In genomic region chr7:24761161-24761560, GRCm38 (mm10) we compare ENCODE assay signal across 34 mouse cellular contexts. TPM values are rescaled to one million over a fixed set of nuclear protein-coding genes. Genes with fewer than 3 reads are reported as not detected.
A peak's percentile ranks its signal among the peaks of the same experiment; 100 is the strongest.
DNase-seq lines count a peak whose midpoint lies in the region; ATAC-seq and TF ChIP-seq lines count a peak whose summit lies in the region.
"Had no signal": no experiment of that assay in that cellular context is flagged by ENCODE, and none has a peak within 500 bp of the region (broad histone marks: within the 10 kb centered on the region; RNA-seq: fewer than 3 reads in every experiment).

No protein-coding gene starts in this region.

- no peak for ATAC-seq in liver, embryonic 16.5 days (ENCODE audit: low read depth)
- peak; percentile 47 for ATAC-seq in granulocyte monocyte progenitor cell, adult 5-6 weeks (replicated peaks; ENCODE audit: poor library complexity, severe bottlenecking)
- ATAC-seq: activated CD4-positive, CD25-positive, alpha-beta regulatory T cell, adult 4 months; forebrain, embryonic 15.5 days; hindbrain, postnatal 0 days had no signal

- no peak for DNase-seq in liver
- DNase-seq in adrenal gland, adult 2 months: no peak
- no peak for DNase-seq in cerebellum, adult 18-20 months
- DNase-seq in layer of hippocampus, postnatal 25 days (ENCODE audit: extremely low spot score in 1 of 2, low spot score in 1 of 2): no peak
- DNase-seq: adrenal gland, postnatal 10 days; adrenal gland, postnatal 36 days; cerebellum, adult 11 months; cerebellum, adult 8-10 months; cerebellum, postnatal 10 days; cerebellum, postnatal 36 days; embryo, embryonic 11 days; gastrocnemius, postnatal 14 days; heart, adult 2 months; heart, postnatal 14 days; heart, postnatal 4 days had no signal

- H3K27me3 ChIP-seq in liver, embryonic 16.5 days (ENCODE audit: control insufficient read depth, insufficient read depth, low read depth, low read length): no peaks in the 10 kb centered on the region
- H3K27me3 ChIP-seq in small intestine, adult 2 months (ENCODE audit: control insufficient read depth, insufficient read depth, low read length): no peaks in the 10 kb centered on the region
- H3K27me3 ChIP-seq: embryonic facial prominence, embryonic 13.5 days; forebrain, embryonic 15.5 days had no signal

- no peak overlapping the region for H3K4me2 ChIP-seq in liver, embryonic 16.5 days (ENCODE audit: low read depth, low read length)
- H3K4me2 ChIP-seq: embryonic facial prominence, embryonic 13.5 days; forebrain, embryonic 12.5 days; forebrain, embryonic 15.5 days; heart, embryonic 13.5 days; hindbrain, embryonic 14.5 days had no signal

- no peak for TF ChIP-seq CTCF in small intestine, adult 2 months (IDR thresholded peaks at IDR 0.05; ENCODE audit: extremely low read depth, insufficient read length, insufficient replicate concordance, low read depth, low read length)

- 0 out of 2 replicates have a peak overlapping the region, but pooled peaks have one; percentile 26 for H3K27ac ChIP-seq in liver, embryonic 16.5 days (ENCODE audit: low read length)
- H3K27ac ChIP-seq in small intestine, adult 2 months (ENCODE audit: insufficient read depth, low read depth, low read length): peak overlapping the region; percentile 25
- H3K27ac ChIP-seq: embryonic facial prominence, embryonic 10.5 days; embryonic facial prominence, embryonic 13.5 days; forebrain, embryonic 12.5 days; forebrain, embryonic 15.5 days; heart, adult 2 months; heart, embryonic 10.5 days; heart, embryonic 13.5 days; hindbrain, embryonic 14.5 days; hindbrain, postnatal 0 days had no signal

- WGBS in liver, embryonic 16.5 days (ENCODE audit: insufficient replicate concordance): 41% methylated on average over 6 of the region's 6 CpGs
- 44% methylated on average over 6 of the region's 6 CpGs for WGBS in small intestine, adult 2 months

- H3K4me1 ChIP-seq in liver, embryonic 16.5 days (ENCODE audit: control insufficient read depth, low read depth, low read length): no peaks in the 10 kb centered on the region
- peaks cover 15% of the 10 kb centered on the region for H3K4me1 ChIP-seq in small intestine, adult 2 months (ENCODE audit: control insufficient read depth, insufficient read depth, insufficient read length, low read length)
- H3K4me1 ChIP-seq: embryonic facial prominence, embryonic 10.5 days; embryonic facial prominence, embryonic 13.5 days; forebrain, embryonic 12.5 days; forebrain, embryonic 15.5 days; heart, embryonic 10.5 days; heart, embryonic 13.5 days had no signal

- H3K9ac ChIP-seq in liver, embryonic 16.5 days (ENCODE audit: low read depth, low read length): no peak overlapping the region
- H3K9ac ChIP-seq: embryonic facial prominence, embryonic 13.5 days; forebrain, embryonic 12.5 days; forebrain, embryonic 15.5 days; heart, embryonic 13.5 days; hindbrain, embryonic 14.5 days had no signal

- no peak for TF ChIP-seq POLR2A in small intestine, adult 2 months (IDR thresholded peaks at IDR 0.05; ENCODE audit: low read depth, low read length)

- no peaks in the 10 kb centered on the region for H3K9me3 ChIP-seq in liver, embryonic 16.5 days (replicated peaks; ENCODE audit: control insufficient read depth, low read length)
- H3K9me3 ChIP-seq: embryonic facial prominence, embryonic 10.5 days; embryonic facial prominence, embryonic 13.5 days; forebrain, embryonic 12.5 days; forebrain, embryonic 15.5 days; heart, embryonic 10.5 days; heart, embryonic 13.5 days had no signal

- H3K36me3 ChIP-seq in liver, embryonic 16.5 days (ENCODE audit: control insufficient read depth, insufficient read depth): no peaks in the 10 kb centered on the region
- no peaks in the 10 kb centered on the region for H3K36me3 ChIP-seq in small intestine, adult 2 months (ENCODE audit: control insufficient read depth, insufficient read depth, low read length)
- H3K36me3 ChIP-seq: embryonic facial prominence, embryonic 10.5 days; embryonic facial prominence, embryonic 13.5 days; forebrain, embryonic 12.5 days; forebrain, embryonic 15.5 days; heart, embryonic 10.5 days; heart, embryonic 13.5 days had no signal

- no peak overlapping the region for H3K4me3 ChIP-seq in liver, embryonic 16.5 days (ENCODE audit: low read depth, low read length)
- no peak overlapping the region for H3K4me3 ChIP-seq in small intestine, adult 2 months (ENCODE audit: low read depth, low read length)
- H3K4me3 ChIP-seq: embryonic facial prominence, embryonic 10.5 days; embryonic facial prominence, embryonic 13.5 days; erythroblast, embryonic 14.5 days; forebrain, embryonic 12.5 days; forebrain, embryonic 15.5 days; heart, adult 2 months; heart, embryonic 10.5 days; heart, embryonic 13.5 days had no signal

RNA-seq across cellular contexts. Expression of gene Cd177, which starts 1.1 kb away (rescaled TPM):
- 13.6 and 18.1 TPM in 2 replicates for polyA plus RNA-seq in liver, embryonic 16.5 days (2015; fragmentation: Nextera tagmentation; extraction: Ambion mirVana)
- 0.43 and 1.3 TPM in 2 replicates for total RNA-seq in granulocyte monocyte progenitor cell, adult 5-6 weeks (2014; fragmentation: Nextera tagmentation)
- total RNA-seq in granulocyte monocyte progenitor cell, adult 5-6 weeks (2017): 18.1 and 21.1 TPM in 2 replicates
- 3.3 TPM in 2 replicates for polyA plus RNA-seq in small intestine, adult 2 months (2012; rRNA removed)
- under 1 TPM in 1 of 2 experiments, not detected in 1; 0.17 TPM for total RNA-seq in adrenal gland, adult 2 months (2021)
- not detected in 2 replicates for polyA plus RNA-seq in adrenal gland, adult 2 months (2012; rRNA removed)
- not detected for total RNA-seq in layer of hippocampus, postnatal 25 days (2021)
- total RNA-seq: gastrocnemius, adult 18-20 months; gastrocnemius, postnatal 14 days had no signal
- polyA plus RNA-seq: cortical plate, adult 2 months; heart, embryonic 10.5 days; hindbrain, embryonic 11.5 days had no signal

RNA-seq across cellular contexts. Expression of gene Ceacam10, which starts 15.8 kb away (rescaled TPM):
- polyA plus RNA-seq in liver, embryonic 16.5 days (2015; fragmentation: Nextera tagmentation; extraction: Ambion mirVana): 3.1 and 3.5 TPM in 2 replicates
- total RNA-seq in granulocyte monocyte progenitor cell, adult 5-6 weeks (2014; fragmentation: Nextera tagmentation): not detected in 2 replicates
- total RNA-seq in granulocyte monocyte progenitor cell, adult 5-6 weeks (2017): 0.82 and 4.9 TPM in 2 replicates
- polyA plus RNA-seq in small intestine, adult 2 months (2012; rRNA removed): 2.5 and 4.2 TPM in 2 replicates
- total RNA-seq in adrenal gland, adult 2 months (2021): not detected
- not detected in 2 replicates for polyA plus RNA-seq in adrenal gland, adult 2 months (2012; rRNA removed)
- not detected for total RNA-seq in layer of hippocampus, postnatal 25 days (2021)
- total RNA-seq: adrenal gland, postnatal 36 days; gastrocnemius, adult 18-20 months; gastrocnemius, postnatal 14 days; gastrocnemius, postnatal 4 days; heart, adult 2 months; heart, postnatal 14 days; hindbrain, postnatal 0 days had no signal
- polyA plus RNA-seq: activated CD4-positive, CD25-positive, alpha-beta regulatory T cell, adult 4 months; embryonic facial prominence, embryonic 10.5 days; erythroblast, embryonic 14.5 days; forebrain, embryonic 15.5 days; heart, adult 2 months; heart, embryonic 10.5 days; heart, embryonic 13.5 days; hindbrain, embryonic 11.5 days had no signal

RNA-seq across cellular contexts. Expression of gene Gm4763, which starts 34.5 kb away (rescaled TPM):
- polyA plus RNA-seq in liver, embryonic 16.5 days (2015; fragmentation: Nextera tagmentation; extraction: Ambion mirVana): not detected in 2 replicates
- not detected in 2 replicates for total RNA-seq in granulocyte monocyte progenitor cell, adult 5-6 weeks (2014; fragmentation: Nextera tagmentation)
- not detected in 2 replicates for total RNA-seq in granulocyte monocyte progenitor cell, adult 5-6 weeks (2017)
- not detected in 2 replicates for polyA plus RNA-seq in small intestine, adult 2 months (2012; rRNA removed)
- total RNA-seq in adrenal gland, adult 2 months (2021): not detected
- polyA plus RNA-seq in adrenal gland, adult 2 months (2012; rRNA removed): not detected in 2 replicates
- not detected for total RNA-seq in layer of hippocampus, postnatal 25 days (2021)
- total RNA-seq: adrenal gland, postnatal 10 days; adrenal gland, postnatal 36 days; ES-E14; gastrocnemius, adult 18-20 months; gastrocnemius, postnatal 14 days; gastrocnemius, postnatal 4 days; heart, adult 2 months; heart, postnatal 14 days; heart, postnatal 4 days; hindbrain, postnatal 0 days had no signal
- polyA plus RNA-seq: activated CD4-positive, CD25-positive, alpha-beta regulatory T cell, adult 4 months; cortical plate, adult 2 months; embryonic facial prominence, embryonic 10.5 days; embryonic facial prominence, embryonic 13.5 days; erythroblast, embryonic 14.5 days; forebrain, embryonic 12.5 days; forebrain, embryonic 15.5 days; heart, adult 2 months; heart, embryonic 10.5 days; heart, embryonic 13.5 days; heart, embryonic 16.5 days; hindbrain, embryonic 11.5 days; hindbrain, embryonic 14.5 days; hindbrain, postnatal 0 days had no signal

RNA-seq across cellular contexts. Expression of gene BC049730, which starts 52.1 kb away (rescaled TPM):
- polyA plus RNA-seq in liver, embryonic 16.5 days (2015; fragmentation: Nextera tagmentation; extraction: Ambion mirVana): not detected in 2 replicates
- not detected in 2 replicates for total RNA-seq in granulocyte monocyte progenitor cell, adult 5-6 weeks (2014; fragmentation: Nextera tagmentation)
- total RNA-seq in granulocyte monocyte progenitor cell, adult 5-6 weeks (2017): not detected in 2 replicates
- not detected in 2 replicates for polyA plus RNA-seq in small intestine, adult 2 months (2012; rRNA removed)
- not detected for total RNA-seq in adrenal gland, adult 2 months (2021)
- not detected in 2 replicates for polyA plus RNA-seq in adrenal gland, adult 2 months (2012; rRNA removed)
- total RNA-seq in layer of hippocampus, postnatal 25 days (2021): not detected
- total RNA-seq: adrenal gland, postnatal 10 days; adrenal gland, postnatal 36 days; ES-E14; gastrocnemius, adult 18-20 months; gastrocnemius, postnatal 14 days; gastrocnemius, postnatal 4 days; heart, adult 2 months; heart, postnatal 14 days; heart, postnatal 4 days; hindbrain, postnatal 0 days had no signal
- polyA plus RNA-seq: activated CD4-positive, CD25-positive, alpha-beta regulatory T cell, adult 4 months; cortical plate, adult 2 months; embryonic facial prominence, embryonic 10.5 days; embryonic facial prominence, embryonic 13.5 days; forebrain, embryonic 12.5 days; forebrain, embryonic 15.5 days; heart, adult 2 months; heart, embryonic 10.5 days; heart, embryonic 13.5 days; heart, embryonic 16.5 days; hindbrain, embryonic 11.5 days; hindbrain, embryonic 14.5 days; hindbrain, postnatal 0 days had no signal
